Mouse (Mus musculus): ENCODE measurements around the gene Zfp622. TPM values are rescaled to one million over a fixed set of nuclear protein-coding genes. Genes with fewer than 3 reads are reported as not detected.

Gene Zfp622
- total RNA-seq (2021): 10 to 100 TPM; 49.4 to 50.7 TPM
- long read RNA-seq, transcript Zfp622-201 (6 exons, 2,802 nt): major isoform, 45 of 48 reads
- long read RNA-seq, partial matches to known transcripts: 3 of 48 reads
- long read RNA-seq, other reads (novel, unspliced or antisense): 0 of 48 reads

DNA sequence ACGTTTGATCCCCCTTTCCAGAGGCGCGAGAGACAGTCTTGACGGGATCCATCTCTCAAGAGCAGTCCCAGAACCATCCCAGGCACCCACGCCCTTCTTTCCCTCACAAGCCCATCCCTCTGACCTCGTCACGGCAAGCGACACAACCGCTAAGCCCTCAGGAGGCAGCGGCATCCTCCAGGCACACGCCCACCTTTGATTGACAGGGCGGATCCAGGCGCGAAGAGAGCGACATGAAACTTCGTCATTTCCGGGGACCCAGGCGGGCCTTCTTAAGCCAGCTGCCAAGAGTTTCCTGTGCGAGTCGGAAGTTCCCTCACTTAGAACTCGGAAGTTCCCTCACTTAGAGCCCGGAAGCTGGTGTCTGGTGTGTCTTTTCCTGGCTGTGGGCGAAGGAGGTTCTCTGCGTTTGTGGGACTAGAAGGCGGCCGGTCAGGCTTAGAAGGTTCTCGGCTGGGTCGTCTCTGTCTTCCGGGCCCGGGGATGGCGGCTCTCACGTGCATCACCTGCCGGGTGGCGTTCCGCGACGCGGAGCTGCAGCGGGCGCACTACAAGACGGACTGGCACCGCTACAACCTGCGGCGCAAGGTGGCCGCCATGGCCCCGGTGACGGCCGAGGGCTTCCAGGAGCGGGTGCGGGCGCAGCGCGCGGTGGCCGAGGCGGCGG, at the start of gene Zfp622:
Gene Zfp622, plus strand, starts transcription at position 300 of the 667 bp plus-strand sequence.
- DNase-seq (ENCODE audit: low spot score in 2 of 2): peak; percentile 96 to 97

DNA sequence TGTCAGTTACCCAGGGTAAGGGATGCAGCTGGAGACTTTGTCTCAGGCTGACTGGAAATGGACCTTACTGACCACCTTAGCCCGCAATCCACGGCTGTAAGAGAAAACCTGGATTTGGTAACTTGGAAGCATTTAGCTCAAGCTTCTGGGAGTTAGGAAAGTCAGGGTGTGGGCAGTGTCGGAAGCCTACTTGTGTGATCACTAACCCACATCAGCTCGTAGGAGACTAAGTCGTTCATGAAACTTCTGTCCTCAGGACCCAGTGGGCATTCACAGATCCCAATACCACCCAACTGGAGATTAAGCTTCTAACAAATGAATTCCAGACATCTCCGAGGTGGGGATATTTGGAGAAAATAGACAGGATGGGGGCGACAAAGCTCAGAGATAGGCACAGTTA, 49.8 kb upstream of the Zfp622 start:
- no peak for DNase-seq (ENCODE audit: low spot score in 2 of 2)

- DNase-seq (ENCODE audit: low spot score in 2 of 2): no peak
These were observed 45.7 kb upstream of the Zfp622 start for GRCm38 (mm10) chr15:25938496-25938895.

GRCm38 (mm10) chr15:25940397-25941377, 43.5 kb upstream of the Zfp622 start:
- no peak for DNase-seq (ENCODE audit: low spot score in 2 of 2)

GRCm38 (mm10) chr15:25941514-25941913, 42.7 kb upstream of the Zfp622 start:
- DNase-seq (ENCODE audit: low spot score in 2 of 2): no peak

GRCm38 (mm10) chr15:25942415-25942814, 41.8 kb upstream of the Zfp622 start:
- no peak for DNase-seq (ENCODE audit: low spot score in 2 of 2)

DNA sequence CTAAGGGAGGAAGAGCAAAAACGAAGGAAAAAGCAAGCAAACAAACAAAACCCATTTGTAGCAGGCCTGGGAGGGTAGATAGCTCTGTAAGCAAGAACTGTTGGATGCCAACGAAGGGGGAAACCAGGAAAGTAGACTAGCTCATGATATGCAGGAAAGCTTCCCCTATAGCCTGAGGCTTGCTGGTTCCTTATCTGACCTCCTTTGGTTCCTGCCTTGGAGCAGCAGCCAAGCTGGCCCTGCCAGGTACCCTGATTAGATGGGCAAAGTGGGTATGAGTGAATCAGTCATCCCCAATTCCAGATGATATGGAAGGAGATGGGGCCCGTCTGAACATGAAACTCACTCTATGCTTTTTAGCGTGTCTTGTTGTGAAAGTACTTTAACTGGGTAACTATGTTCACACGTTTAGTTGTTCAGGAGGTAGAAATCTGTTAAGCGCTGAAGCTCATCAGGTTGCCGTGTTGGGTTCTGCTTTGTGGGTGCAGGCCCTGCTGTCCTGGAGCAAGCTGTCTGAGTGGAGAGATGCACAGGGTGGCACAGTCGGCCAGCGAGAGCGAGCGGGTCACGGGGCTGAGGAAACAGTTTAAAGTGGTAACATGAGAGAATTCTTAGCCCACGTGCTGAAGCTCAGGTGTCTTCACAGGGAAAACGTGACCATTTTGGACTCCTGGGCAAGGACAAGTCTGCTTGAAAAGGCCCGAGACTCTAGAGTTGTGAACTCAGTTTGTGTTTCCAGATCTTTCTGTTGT, 40.6 kb upstream of the Zfp622 start:
- DNase-seq (ENCODE audit: low spot score in 2 of 2): no peak

DNA sequence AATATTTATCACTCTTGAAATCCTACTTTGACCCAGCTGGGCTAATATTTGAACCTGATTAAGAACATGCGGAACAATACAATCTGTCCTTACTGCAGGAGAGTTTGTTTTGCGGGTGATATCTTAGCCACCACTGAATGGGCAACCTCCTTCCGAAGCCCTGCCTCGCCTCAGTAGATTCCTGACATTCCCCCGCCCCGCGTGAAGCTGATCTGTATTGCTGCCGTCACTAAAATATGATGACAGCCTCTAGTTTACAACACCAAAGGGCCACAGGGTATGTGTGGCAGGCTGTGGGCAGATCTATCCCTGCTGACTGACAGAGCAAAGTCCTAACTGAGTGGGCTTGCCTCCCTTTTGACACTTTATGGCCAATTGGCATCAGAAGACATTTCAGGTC, 38.9 kb upstream of the Zfp622 start:
- DNase-seq (ENCODE audit: low spot score in 2 of 2): no peak

DNA sequence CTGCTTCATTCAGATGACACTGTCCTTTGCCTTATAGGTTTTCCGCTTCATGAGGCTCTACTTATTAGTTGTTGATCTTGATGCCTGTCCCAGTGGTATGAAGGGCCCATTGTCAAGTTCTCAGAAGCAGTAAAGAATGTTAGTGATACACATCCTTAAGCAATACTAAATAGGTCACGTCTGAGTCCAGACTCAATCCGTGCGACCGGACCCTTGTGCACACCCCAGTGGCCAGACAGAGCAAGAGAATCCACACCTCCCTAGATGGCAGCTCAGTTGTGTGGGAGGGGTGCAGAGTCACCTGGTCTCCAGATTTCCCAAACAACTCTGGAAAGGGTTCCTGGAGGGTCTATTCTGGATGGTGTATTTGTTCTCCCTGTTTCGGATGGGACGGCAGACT, 37.7 kb upstream of the Zfp622 start:
- DNase-seq (ENCODE audit: low spot score in 2 of 2): no peak

- no peak for DNase-seq (ENCODE audit: low spot score in 2 of 2)
These were observed 36.8 kb upstream of the Zfp622 start for GRCm38 (mm10) chr15:25947383-25947782.

GRCm38 (mm10) chr15:25948257-25949223, 35.6 kb upstream of the Zfp622 start:
- no peak for DNase-seq (ENCODE audit: low spot score in 2 of 2)

GRCm38 (mm10) chr15:25949696-25950095, 34.5 kb upstream of the Zfp622 start:
- DNase-seq (ENCODE audit: low spot score in 2 of 2): no peak

GRCm38 (mm10) chr15:25950584-25950983, 33.6 kb upstream of the Zfp622 start:
- no peak for DNase-seq (ENCODE audit: low spot score in 2 of 2)

GRCm38 (mm10) chr15:25951037-25951436, 33.1 kb upstream of the Zfp622 start:
- no peak for DNase-seq (ENCODE audit: low spot score in 2 of 2)

DNA sequence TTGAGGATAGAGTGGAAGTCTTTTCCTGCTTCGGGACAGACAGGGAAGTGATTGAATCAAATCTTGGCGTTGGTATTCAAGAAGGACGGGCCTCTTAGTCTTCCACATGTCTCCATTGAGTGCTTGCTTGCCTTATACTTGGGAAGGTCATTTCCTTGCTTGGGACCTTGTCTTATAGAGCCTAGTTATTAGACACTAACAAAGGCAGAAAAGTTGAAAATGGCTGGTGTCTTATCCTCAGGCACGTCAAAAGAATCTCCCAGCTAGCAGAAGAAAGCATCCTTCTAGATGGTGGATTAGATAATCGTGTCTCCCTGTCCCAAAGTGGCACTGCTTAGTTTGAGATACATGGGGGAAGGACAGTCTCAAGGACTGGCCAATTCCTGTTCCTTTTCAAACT, 28.2 kb upstream of the Zfp622 start:
- DNase-seq (ENCODE audit: low spot score in 2 of 2): no peak

- DNase-seq (ENCODE audit: low spot score in 2 of 2): no peak
These were observed 27.6 kb upstream of the Zfp622 start for GRCm38 (mm10) chr15:25956422-25957117.

- no peak for DNase-seq (ENCODE audit: low spot score in 2 of 2)
These were observed 26.5 kb upstream of the Zfp622 start for GRCm38 (mm10) chr15:25957651-25958050.

GRCm38 (mm10) chr15:25959375-25959774, 24.8 kb upstream of the Zfp622 start:
- peak in 1 of 2 experiments; percentile 66 for DNase-seq (ENCODE audit: low spot score in 2 of 2)

GRCm38 (mm10) chr15:25960231-25960630, 23.9 kb upstream of the Zfp622 start:
- no peak for DNase-seq (ENCODE audit: low spot score in 2 of 2)
